Mouse (Mus musculus): ENCODE data around the gene Daxx.
"Not testable (repeated sequence)": the region's sequence is repeated elsewhere in the genome, so short reads cannot be mapped to it uniquely, and the experiment has no call there.

Gene Daxx

DNA sequence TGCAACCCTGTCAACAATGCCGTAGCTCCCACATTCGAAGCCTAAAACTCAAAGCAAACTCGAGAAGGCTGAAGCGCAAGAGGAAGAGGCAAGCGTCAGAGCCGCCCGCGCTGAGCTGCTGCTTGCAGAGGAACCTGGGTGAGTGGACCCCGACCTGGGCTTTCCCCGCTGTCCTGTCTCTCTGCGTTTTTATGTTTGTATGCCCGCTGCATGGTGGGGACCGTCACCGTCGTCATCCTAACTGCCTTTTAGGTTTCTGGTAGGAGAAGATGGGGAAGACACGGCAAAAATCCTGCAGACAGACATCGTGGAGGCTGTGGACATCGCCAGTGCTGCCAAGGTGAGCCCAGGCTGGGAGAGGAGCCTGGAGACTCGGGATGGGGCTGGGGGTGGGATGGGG is 32.2 kb downstream of the Daxx start:
- no peak for DNase-seq (ENCODE audit: low read depth, low spot score)

DNA sequence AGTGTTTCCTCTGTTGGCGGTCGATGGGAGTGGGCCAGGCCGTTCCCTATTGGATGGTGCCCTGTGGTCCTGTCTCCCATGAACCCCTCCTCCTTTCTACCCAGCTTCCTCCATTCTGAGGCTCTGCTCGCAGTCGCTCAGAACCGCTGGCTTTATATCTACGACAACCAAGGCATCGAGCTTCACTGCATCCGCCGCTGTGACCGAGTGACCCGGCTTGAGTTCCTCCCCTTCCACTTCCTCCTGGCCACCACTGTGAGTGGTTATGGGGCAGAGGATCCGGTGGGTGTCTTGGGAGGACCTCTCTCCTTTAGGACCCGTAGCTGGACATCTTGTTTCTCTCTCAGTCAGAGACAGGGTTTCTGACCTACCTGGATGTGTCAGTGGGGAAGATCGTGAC is 34.2 kb downstream of the Daxx start:
- no peak for DNase-seq (ENCODE audit: low read depth, low spot score)

- no peak for DNase-seq (ENCODE audit: low read depth, low spot score)
Measured at GRCm38 (mm10) chr17:33947430-33948089, 38.3 kb downstream of the Daxx start.

GRCm38 (mm10) chr17:33948090-33948904 is 39.1 kb downstream of the Daxx start:
- DNase-seq (ENCODE audit: low read depth, low spot score) = no peak

DNA sequence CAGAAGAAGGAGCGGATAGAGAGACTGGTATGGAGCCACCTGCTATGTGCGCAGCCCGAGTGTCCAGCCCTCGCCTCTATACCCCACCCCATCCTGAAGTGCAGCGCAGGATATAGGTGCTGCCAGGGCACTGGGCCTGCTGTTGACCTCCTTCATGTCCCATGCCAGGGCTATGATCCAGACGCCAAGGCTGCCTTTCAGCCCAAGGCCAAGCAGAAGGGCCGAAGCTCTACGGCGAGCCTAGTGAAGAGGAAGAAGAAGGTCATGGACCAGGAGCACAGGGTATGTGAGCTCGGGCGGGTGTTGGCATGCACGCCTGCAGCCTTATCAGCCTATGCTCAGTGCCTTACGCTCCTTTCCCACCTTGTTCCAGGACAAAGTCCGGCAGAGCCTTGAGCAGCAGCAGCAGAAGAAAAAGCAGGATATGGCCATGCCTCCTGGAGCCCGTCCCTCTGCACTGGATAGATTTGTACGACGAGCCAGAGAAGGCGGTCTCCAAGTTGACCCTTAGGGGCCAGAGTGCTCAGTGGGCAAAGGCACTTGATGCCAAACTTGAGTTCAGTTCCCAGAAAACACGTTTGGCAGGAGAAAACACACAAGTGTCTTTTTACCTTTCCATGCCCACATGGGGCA is 39.8 kb downstream of the Daxx start:
- DNase-seq (ENCODE audit: low read depth, low spot score) = no peak

DNA sequence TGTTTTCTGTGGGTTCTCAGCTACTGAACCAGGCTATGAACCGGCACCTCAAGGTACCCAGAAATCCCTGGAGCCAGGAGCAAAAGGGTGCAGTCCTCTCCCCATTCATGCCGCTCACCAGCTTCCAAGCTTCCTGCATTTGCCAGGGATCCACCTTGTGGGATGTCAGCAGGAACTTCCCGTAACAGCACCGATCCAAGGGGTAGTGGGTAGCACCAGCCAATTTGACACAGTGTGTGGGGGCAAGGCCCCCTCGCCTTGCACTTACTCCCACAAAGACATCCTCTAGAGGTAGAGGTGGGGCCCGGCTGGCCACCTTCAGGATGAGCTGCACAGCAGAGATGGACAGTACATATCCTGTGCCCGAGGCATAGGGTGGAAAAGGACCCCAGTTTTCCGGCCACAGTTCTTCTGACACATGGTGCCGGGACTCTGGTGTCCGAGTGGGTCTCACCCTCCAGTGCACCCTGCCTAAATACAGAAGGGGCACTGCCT is 41.0 kb downstream of the Daxx start:
- no peak for DNase-seq (ENCODE audit: low read depth, low spot score)

- peak; percentile 72 for DNase-seq (ENCODE audit: low read depth, low spot score)
Measured at GRCm38 (mm10) chr17:33951021-33951946, 42.1 kb downstream of the Daxx start, which contains the start of gene B3galt4. Gene B3galt4, minus strand, starts transcription at chr17:33951488.

DNA sequence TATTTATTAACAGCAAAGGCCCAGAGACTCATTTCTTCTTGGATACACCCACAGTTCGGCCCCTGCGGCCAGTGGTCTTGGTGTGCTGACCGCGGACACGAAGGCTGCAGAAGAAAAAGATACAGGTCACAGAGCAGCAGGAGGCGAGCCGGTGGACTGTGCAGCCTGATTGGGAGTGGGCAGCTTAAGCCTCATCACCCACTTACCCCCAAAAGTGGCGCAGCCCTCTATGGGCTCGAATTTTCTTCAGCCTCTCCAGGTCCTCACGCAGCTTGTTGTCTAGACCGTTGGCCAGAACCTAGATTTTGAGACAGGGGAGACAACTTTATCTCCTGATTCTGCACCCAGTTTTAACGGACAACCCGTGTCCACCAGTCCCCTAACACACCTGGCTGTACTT is 42.8 kb downstream of the Daxx start:
- not testable (repeated sequence) for DNase-seq (ENCODE audit: low read depth, low spot score)

DNA sequence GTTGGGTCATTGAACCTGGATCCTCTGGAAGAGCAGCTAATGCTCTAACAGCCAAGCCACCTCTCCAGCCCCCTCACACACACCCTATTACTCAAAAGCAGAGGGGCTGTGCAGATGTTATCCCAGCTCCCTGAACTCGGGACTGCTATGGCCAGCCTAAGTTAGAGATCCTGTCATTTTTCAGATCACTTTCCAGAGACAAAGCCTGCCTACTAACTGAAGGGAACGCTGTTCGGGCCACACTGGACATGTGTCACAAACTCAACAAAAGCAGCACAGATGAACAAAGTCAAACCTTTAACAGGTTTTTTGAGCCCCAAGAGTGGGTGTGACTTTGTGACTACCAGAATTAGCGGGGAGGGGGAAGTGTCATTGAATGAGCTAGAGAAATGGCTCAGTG is 43.7 kb downstream of the Daxx start:
- DNase-seq (ENCODE audit: low read depth, low spot score) = no peak

GRCm38 (mm10) chr17:33953310-33953709 is 44.1 kb downstream of the Daxx start:
- DNase-seq (ENCODE audit: low read depth, low spot score) = no peak

GRCm38 (mm10) chr17:33953961-33954565 is 44.8 kb downstream of the Daxx start:
- DNase-seq (ENCODE audit: low read depth, low spot score) = no peak

- no peak for DNase-seq (ENCODE audit: low read depth, low spot score)
Measured at GRCm38 (mm10) chr17:33954646-33955554, 45.7 kb downstream of the Daxx start.

- peak; percentile 97 for DNase-seq (ENCODE audit: low read depth, low spot score)
Measured at GRCm38 (mm10) chr17:33955555-33956214, 46.5 kb downstream of the Daxx start, which contains the start of the genes Vps52 and Rps18. Gene Vps52, plus strand, starts transcription at chr17:33955812. Gene Rps18, minus strand, starts transcription at chr17:33956001.

GRCm38 (mm10) chr17:33956336-33956735 is 47.1 kb downstream of the Daxx start:
- no peak for DNase-seq (ENCODE audit: low read depth, low spot score)

- DNase-seq (ENCODE audit: low read depth, low spot score) = no peak
Measured at GRCm38 (mm10) chr17:33957493-33957892, 48.3 kb downstream of the Daxx start.

- DNase-seq (ENCODE audit: low read depth, low spot score) = no peak
Measured at GRCm38 (mm10) chr17:33958451-33958850, 49.2 kb downstream of the Daxx start.

DNA sequence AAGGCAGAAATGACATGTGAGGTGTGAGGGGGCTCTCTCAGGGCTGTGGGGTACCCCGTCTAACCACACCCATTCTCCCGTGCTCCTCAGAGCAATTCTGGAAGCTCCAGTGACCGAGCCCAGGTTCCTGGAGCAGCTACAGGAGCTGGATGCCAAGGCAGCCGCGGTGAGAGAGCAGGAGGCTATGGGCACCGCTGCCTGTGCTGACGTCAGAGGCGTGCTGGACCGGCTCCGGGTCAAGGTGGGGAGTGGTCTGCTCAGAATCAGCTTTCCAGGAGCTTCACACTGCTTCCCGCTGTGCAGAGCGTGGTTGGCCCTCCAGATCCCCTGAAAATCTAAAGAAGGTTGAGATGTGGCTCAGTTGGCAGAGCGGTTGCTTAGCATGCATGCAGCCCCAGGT is 49.9 kb downstream of the Daxx start:
- DNase-seq (ENCODE audit: low read depth, low spot score) = no peak

- no peak for DNase-seq (ENCODE audit: low read depth, low spot score)
Measured at GRCm38 (mm10) chr17:33959948-33960347, 50.7 kb downstream of the Daxx start.

DNA sequence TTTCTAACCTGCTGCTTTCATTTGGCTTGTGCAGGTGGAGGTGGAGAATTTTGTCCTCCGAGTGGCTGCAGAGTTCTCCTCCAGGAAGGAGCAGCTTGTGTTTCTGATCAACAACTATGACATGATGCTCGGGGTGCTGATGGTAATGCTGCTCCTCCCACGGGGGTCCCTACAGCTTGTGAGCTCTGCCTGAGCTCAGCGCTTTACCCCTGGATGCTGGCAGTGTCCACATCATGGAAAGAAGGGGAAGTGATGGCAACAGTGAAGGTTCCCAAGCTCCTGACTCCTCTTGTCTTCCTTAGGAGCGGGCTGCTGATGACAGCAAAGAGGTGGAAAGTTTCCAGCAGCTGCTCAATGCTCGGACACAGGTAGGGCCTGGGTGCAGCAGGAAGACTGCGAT is 53.7 kb downstream of the Daxx start:
- no peak for DNase-seq (ENCODE audit: low read depth, low spot score)

All from c-Kit-negative CD71-positive TER-119-positive erythroid progenitor cells, embryonic 14.5 days (primary cell).